Mouse (Mus musculus): ENCODE measurements at regions not wholly inside any gene's neighbourhood (a gene's known extent, or its start where the extent isn't known, plus 50 kb on each side); places are given as distances from the start of the nearest gene placed in this dataset.

DNA sequence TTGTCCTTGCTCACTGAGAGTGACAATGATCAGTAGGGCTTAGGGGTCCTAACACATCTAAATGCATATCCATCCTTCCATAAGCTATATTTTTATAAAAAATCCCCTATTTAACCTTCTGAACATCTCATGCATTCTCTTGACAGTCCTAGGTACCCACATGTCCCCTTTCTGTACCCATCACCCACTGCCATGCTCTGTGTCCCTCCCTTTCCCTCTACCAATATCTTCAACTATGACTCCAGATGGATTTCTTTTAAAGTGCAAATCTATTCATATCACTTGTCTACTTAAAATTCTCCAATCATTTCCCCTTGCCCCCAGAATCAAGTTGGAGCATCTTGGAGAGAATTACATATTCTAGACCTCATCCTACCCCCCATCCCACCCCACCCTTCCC, 235.6 kb downstream of the Qdpr start:
- Histone ChIP-seq H3K4me3 (ENCODE audit: low read depth, low read length) (no peak overlapping the region), H3K27me3 (replicated peaks; ENCODE audit: control insufficient read depth, insufficient read depth, low read length) (no peaks in the 10 kb centered on the region), H3K9ac (ENCODE audit: low read depth, low read length) (no peak overlapping the region), H3K9me3 (ENCODE audit: control insufficient read depth, low read length) (no peaks in the 10 kb centered on the region), H3K27ac (ENCODE audit: low read depth, low read length) (no peak overlapping the region), H3K4me1 (replicated peaks; ENCODE audit: control insufficient read depth, insufficient read depth, low read length) (no peaks in the 10 kb centered on the region), H3K36me3 (ENCODE audit: control insufficient read depth, insufficient read depth, low read length) (no peaks in the 10 kb centered on the region), H3K4me2 (no peak overlapping the region)
- no peak for ATAC-seq (replicated peaks; ENCODE audit: low FRiP score)
- no peak for DNase-seq (ENCODE audit: low spot score)

DNA sequence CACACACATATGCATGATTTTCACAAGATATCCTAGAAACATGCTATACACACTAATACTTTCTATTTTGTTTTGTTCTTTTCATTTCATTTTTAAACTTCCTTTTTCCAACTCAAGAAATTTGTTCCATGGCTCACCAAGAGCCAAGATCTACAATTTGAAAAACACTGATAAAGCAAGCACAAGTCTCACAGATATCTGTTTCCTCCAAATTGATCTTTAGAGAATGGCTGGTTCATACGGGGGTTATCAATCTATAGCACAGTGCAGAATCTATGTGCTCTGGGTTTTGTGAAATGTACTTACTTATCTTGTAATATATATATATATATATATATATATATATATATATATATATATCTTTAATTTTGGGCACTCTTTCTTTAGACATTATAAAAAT, 251.6 kb downstream of the Qdpr start:
- DNase-seq (ENCODE audit: low spot score) (no peak), ATAC-seq (replicated peaks; ENCODE audit: low FRiP score) (no peak)
- Histone ChIP-seq H3K4me1 (replicated peaks; ENCODE audit: control insufficient read depth, insufficient read depth, low read length) (no peaks in the 10 kb centered on the region), H3K27me3 (replicated peaks; ENCODE audit: control insufficient read depth, insufficient read depth, low read length) (no peaks in the 10 kb centered on the region), H3K4me3 (ENCODE audit: low read depth, low read length) (no peak overlapping the region), H3K9me3 (ENCODE audit: control insufficient read depth, low read length) (no peaks in the 10 kb centered on the region), H3K27ac (ENCODE audit: low read depth, low read length) (no peak overlapping the region), H3K36me3 (ENCODE audit: control insufficient read depth, insufficient read depth, low read length) (no peaks in the 10 kb centered on the region), H3K4me2 (no peak overlapping the region), H3K9ac (ENCODE audit: low read depth, low read length) (no peak overlapping the region)
- 62% methylated on average over 1 of the region's 1 CpGs for WGBS

DNA sequence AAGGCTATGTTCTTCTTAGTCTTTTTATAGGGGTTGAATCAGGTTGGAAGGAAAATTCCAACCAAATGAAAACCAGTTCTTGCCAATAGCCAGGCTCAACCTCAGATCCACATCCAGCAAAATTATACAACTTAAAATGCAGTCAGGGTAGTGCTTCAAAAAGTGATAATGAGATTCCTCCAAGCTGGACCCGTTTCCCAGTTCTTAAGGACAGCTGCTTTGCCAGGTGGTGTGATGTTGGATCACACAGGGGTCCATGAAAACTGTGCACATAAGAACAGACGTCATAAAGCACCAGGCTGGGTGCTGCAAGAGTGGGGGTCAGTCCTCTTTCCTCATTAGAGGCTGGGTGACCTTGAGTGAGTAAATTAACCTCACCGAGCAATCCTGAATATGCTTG, 253.9 kb downstream of the Qdpr start:
- H3K4me2 ChIP-seq, result no peak overlapping the region
- 65% methylated on average over 3 of the region's 3 CpGs for WGBS
- DNase-seq (ENCODE audit: low spot score), result no peak
- H3K9ac ChIP-seq (ENCODE audit: low read depth, low read length), result no peak overlapping the region
- H3K36me3 ChIP-seq (ENCODE audit: control insufficient read depth, insufficient read depth, low read length), result no peaks in the 10 kb centered on the region
- H3K4me1 ChIP-seq (replicated peaks; ENCODE audit: control insufficient read depth, insufficient read depth, low read length), result no peaks in the 10 kb centered on the region
- no peak for ATAC-seq (replicated peaks; ENCODE audit: low FRiP score)
- no peaks in the 10 kb centered on the region for H3K9me3 ChIP-seq (ENCODE audit: control insufficient read depth, low read length)
- H3K4me3 ChIP-seq (ENCODE audit: low read depth, low read length), result no peak overlapping the region
- no peak overlapping the region for H3K27ac ChIP-seq (ENCODE audit: low read depth, low read length)
- no peaks in the 10 kb centered on the region for H3K27me3 ChIP-seq (replicated peaks; ENCODE audit: control insufficient read depth, insufficient read depth, low read length)

DNA sequence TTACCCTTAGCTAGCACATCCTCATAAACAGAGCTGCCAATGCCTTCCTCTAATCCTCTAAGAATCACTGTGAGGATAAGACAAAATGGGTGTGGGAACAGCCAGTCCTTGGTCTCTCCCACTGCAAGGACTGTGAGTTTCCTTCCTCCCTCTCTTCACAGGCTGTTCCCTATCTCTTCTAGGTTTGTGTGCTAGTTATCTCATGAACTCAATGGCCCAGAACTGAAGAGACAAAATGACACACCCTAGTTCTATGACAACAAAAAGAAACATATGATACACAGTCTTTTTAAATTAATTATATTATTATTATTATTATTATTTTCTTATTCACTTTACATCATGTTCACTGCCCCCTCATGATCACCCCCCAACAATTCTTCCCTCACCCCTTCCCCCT, 257.7 kb downstream of the Qdpr start:
- no peaks in the 10 kb centered on the region for H3K27me3 ChIP-seq (replicated peaks; ENCODE audit: control insufficient read depth, insufficient read depth, low read length)
- H3K4me1 ChIP-seq (replicated peaks; ENCODE audit: control insufficient read depth, insufficient read depth, low read length), result no peaks in the 10 kb centered on the region
- no peak overlapping the region for H3K27ac ChIP-seq (ENCODE audit: low read depth, low read length)
- no peak overlapping the region for H3K9ac ChIP-seq (ENCODE audit: low read depth, low read length)
- H3K4me3 ChIP-seq (ENCODE audit: low read depth, low read length), result no peak overlapping the region
- no peaks in the 10 kb centered on the region for H3K9me3 ChIP-seq (ENCODE audit: control insufficient read depth, low read length)
- no peak for ATAC-seq (replicated peaks; ENCODE audit: low FRiP score)
- H3K4me2 ChIP-seq, result no peak overlapping the region
- H3K36me3 ChIP-seq (ENCODE audit: control insufficient read depth, insufficient read depth, low read length), result no peaks in the 10 kb centered on the region
- no peak for DNase-seq (ENCODE audit: low spot score)

DNA sequence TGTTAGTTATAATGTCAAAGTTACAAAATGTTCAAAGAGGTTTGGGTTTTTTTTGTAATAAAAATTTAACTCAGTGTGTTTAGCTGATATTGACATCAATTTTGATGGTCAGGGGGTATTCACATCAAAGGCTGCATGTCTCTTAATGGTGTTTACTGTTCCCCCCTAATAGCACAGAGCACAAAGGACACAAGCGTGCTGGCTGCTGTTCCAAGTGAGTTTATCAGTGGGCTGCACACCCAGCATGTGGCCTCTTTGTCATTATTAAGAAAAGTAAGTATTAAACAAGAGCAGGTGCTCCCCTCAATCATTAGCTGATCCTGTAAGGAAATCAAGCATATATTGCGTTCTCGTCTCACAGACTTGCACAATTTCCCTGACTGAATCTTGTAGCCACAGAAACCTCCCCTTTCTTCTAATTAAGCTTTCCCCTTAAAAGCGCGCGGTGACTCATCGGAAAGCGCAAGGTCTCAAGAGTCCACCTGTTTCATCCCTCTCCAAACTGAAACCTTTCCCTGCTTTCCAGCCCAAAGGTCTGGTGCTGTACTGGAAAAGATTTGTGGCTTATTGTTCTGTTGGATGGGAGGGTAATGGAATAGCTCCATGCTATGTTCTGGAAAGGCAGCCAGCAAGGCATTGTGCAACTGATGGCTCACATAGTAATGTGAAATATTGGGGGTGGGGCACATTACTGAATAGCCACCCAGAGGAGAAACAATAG, 276.8 kb downstream of the Qdpr start:
- no peaks in the 10 kb centered on the region for H3K9me3 ChIP-seq (ENCODE audit: control insufficient read depth, low read length)
- DNase-seq (ENCODE audit: low spot score) (no peak), ATAC-seq (replicated peaks; ENCODE audit: low FRiP score) (no peak)
- no peak overlapping the region for H3K4me2 ChIP-seq
- H3K36me3 ChIP-seq (ENCODE audit: control insufficient read depth, insufficient read depth, low read length), result no peaks in the 10 kb centered on the region
- H3K27me3 ChIP-seq (replicated peaks; ENCODE audit: control insufficient read depth, insufficient read depth, low read length), result no peaks in the 10 kb centered on the region
- H3K4me3 ChIP-seq (ENCODE audit: low read depth, low read length), result no peak overlapping the region
- no peak overlapping the region for H3K9ac ChIP-seq (ENCODE audit: low read depth, low read length)
- no peaks in the 10 kb centered on the region for H3K4me1 ChIP-seq (replicated peaks; ENCODE audit: control insufficient read depth, insufficient read depth, low read length)
- H3K27ac ChIP-seq (ENCODE audit: low read depth, low read length), result no peak overlapping the region
- 79% methylated on average over 8 of the region's 8 CpGs for WGBS

DNA sequence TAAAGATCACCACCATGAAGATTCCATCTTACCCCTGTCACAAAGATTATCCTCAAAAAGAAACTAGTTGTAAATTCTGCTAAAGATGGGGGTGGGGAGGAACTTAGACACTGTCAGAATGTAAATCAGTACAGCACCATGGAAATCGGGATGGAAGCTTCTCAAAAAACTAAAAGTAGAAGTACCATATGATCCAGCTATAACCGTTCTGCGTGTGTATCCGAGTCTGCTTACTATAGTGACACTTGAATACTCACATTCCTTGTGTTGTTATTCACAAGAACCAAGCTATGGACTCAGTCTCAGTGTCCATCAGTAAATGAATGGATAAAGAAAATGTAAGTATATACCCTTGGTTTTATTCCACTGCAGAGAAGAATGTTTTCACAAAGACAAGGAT, 290.8 kb downstream of the Qdpr start:
- Histone ChIP-seq H3K9me3 (ENCODE audit: control insufficient read depth, low read length) (no peaks in the 10 kb centered on the region), H3K27ac (ENCODE audit: low read depth, low read length) (no peak overlapping the region), H3K4me2 (no peak overlapping the region), H3K36me3 (ENCODE audit: control insufficient read depth, insufficient read depth, low read length) (no peaks in the 10 kb centered on the region), H3K27me3 (replicated peaks; ENCODE audit: control insufficient read depth, insufficient read depth, low read length) (no peaks in the 10 kb centered on the region), H3K9ac (ENCODE audit: low read depth, low read length) (no peak overlapping the region), H3K4me1 (replicated peaks; ENCODE audit: control insufficient read depth, insufficient read depth, low read length) (no peaks in the 10 kb centered on the region), H3K4me3 (ENCODE audit: low read depth, low read length) (no peak overlapping the region)
- ATAC-seq (replicated peaks; ENCODE audit: low FRiP score) (no peak), DNase-seq (ENCODE audit: low spot score) (no peak)
- 83% methylated on average over 4 of the region's 4 CpGs for WGBS

DNA sequence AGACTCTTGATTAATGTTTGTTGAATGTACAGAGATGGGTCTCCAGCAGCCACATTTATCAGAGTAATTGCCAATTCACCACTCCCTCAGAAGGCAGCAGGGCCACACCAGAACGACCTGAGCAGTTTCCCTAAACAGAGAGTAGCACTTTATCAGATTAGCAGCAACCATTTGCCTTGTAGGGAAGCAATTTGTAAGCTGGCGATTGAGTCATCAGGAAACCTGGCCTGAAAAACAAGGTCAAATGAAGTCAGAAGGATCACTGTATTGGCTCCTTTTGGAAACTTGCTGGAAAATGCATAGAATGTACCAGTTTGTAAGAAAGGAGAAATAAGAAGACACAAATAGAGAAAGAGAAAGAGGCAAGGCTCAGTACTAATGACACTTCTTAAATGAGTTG, 295.1 kb downstream of the Qdpr start:
- 24% methylated on average over 2 of the region's 2 CpGs for WGBS
- no peaks in the 10 kb centered on the region for H3K36me3 ChIP-seq (ENCODE audit: control insufficient read depth, insufficient read depth, low read length)
- H3K27ac ChIP-seq (ENCODE audit: low read depth, low read length), result no peak overlapping the region
- no peak overlapping the region for H3K9ac ChIP-seq (ENCODE audit: low read depth, low read length)
- no peaks in the 10 kb centered on the region for H3K27me3 ChIP-seq (replicated peaks; ENCODE audit: control insufficient read depth, insufficient read depth, low read length)
- no peak overlapping the region for H3K4me2 ChIP-seq
- H3K9me3 ChIP-seq (ENCODE audit: control insufficient read depth, low read length), result no peaks in the 10 kb centered on the region
- ATAC-seq (replicated peaks; ENCODE audit: low FRiP score) (no peak), DNase-seq (ENCODE audit: low spot score) (no peak)
- H3K4me3 ChIP-seq (ENCODE audit: low read depth, low read length), result no peak overlapping the region
- H3K4me1 ChIP-seq (replicated peaks; ENCODE audit: control insufficient read depth, insufficient read depth, low read length), result no peaks in the 10 kb centered on the region

DNA sequence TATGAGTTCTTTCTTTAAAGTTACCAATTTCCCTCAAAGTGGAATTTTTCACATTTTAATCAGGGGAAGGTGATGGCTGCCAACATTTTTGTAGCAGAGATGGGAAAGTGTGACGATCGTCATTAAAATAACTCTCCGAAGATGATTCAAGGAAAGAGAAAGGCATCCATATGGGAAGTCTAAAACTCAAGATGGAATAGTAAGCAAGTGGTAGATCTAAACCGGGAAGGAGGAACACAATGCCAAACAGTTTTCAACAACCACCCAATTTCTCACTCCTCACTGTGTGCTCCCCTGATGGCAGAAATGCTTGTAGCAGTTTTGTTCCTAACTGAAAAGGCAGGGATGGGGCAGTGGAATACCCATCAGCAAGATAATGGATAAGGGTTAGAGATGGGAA, 305.9 kb downstream of the Qdpr start:
- H3K27ac ChIP-seq (ENCODE audit: low read depth, low read length), result no peak overlapping the region
- ATAC-seq (replicated peaks; ENCODE audit: low FRiP score) (no peak), DNase-seq (ENCODE audit: low spot score) (no peak)
- H3K9me3 ChIP-seq (ENCODE audit: control insufficient read depth, low read length), result no peaks in the 10 kb centered on the region
- H3K4me3 ChIP-seq (ENCODE audit: low read depth, low read length), result no peak overlapping the region
- H3K4me1 ChIP-seq (replicated peaks; ENCODE audit: control insufficient read depth, insufficient read depth, low read length), result no peaks in the 10 kb centered on the region
- 87% methylated on average over 4 of the region's 4 CpGs for WGBS
- H3K27me3 ChIP-seq (replicated peaks; ENCODE audit: control insufficient read depth, insufficient read depth, low read length), result no peaks in the 10 kb centered on the region
- no peaks in the 10 kb centered on the region for H3K36me3 ChIP-seq (ENCODE audit: control insufficient read depth, insufficient read depth, low read length)
- no peak overlapping the region for H3K9ac ChIP-seq (ENCODE audit: low read depth, low read length)
- H3K4me2 ChIP-seq, result no peak overlapping the region

DNA sequence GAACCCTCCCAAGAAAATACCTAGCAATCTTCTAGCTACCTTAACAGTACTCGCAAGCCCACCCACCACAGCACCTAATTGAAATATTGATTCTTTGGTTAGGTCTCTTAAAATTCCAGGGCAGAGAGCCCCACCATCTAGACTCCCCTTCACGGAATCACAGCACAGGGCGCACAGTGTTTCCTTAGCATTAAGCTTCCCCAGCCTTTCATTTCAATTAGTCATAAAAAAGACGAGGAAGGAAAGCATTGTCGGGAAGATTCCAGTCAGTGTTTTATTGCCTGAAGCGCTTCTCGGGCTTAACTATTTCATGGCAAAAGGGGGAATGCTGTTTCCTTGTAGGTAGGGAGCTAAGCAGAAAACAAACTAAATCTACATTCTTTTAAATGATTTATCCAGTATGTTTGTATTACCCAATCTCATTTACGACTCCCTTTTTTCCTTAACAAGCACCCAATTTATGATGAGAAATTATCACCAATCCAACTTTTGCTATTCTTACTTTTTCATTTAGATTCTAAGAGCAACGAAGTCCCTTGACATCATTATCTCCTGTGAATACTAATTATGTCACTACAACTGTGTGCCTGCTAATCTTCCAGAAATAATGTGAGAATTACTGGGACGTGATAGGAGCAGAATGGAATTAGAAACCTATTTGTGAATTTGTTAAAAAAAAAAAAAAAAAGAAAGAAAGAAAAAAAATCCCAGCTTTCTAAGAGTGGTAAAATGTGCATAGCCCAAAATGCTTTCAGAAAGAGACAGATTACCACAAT, 312.6 kb downstream of the Qdpr start:
- H3K4me3 ChIP-seq (ENCODE audit: low read depth, low read length), result no peak overlapping the region
- H3K27ac ChIP-seq (ENCODE audit: low read depth, low read length), result no peak overlapping the region
- 57% methylated on average over 10 of the region's 10 CpGs for WGBS
- DNase-seq (ENCODE audit: low spot score), result no peak
- no peak overlapping the region for H3K9ac ChIP-seq (ENCODE audit: low read depth, low read length)
- no peak for ATAC-seq (replicated peaks; ENCODE audit: low FRiP score)
- H3K4me2 ChIP-seq, result no peak overlapping the region
- no peaks in the 10 kb centered on the region for H3K9me3 ChIP-seq (ENCODE audit: control insufficient read depth, low read length)
- H3K4me1 ChIP-seq (replicated peaks; ENCODE audit: control insufficient read depth, insufficient read depth, low read length), result no peaks in the 10 kb centered on the region
- H3K36me3 ChIP-seq (ENCODE audit: control insufficient read depth, insufficient read depth, low read length), result no peaks in the 10 kb centered on the region
- H3K27me3 ChIP-seq (replicated peaks; ENCODE audit: control insufficient read depth, insufficient read depth, low read length), result no peaks in the 10 kb centered on the region
